Mouse (Mus musculus): ENCODE measurements around the gene Gli2. TPM values are rescaled to one million over a fixed set of nuclear protein-coding genes. Genes with fewer than 3 reads are reported as not detected.

The Gli2 gene
- 8.9 and 13.6 TPM in 2 replicates for polyA plus RNA-seq (2011; ENCODE audit: insufficient read length, low read depth, missing spikeins)

GRCm38 (mm10) chr1:119053402-119053841 lies at the start of gene Gli2:
TSS of gene Gli2 (minus strand) at chr1:119053619.
- TF ChIP-seq CTCF (IDR thresholded peaks at IDR 0.05; ENCODE audit: borderline replicate concordance, insufficient read depth, low read length): peak; percentile 83
- peak; percentile 68 for TF ChIP-seq POLR2A (IDR thresholded peaks at IDR 0.05; ENCODE audit: low read depth, low read length)
- peak within 1 kb of the TSS; percentile 62 for H3K27ac ChIP-seq (ENCODE audit: insufficient read depth, low read length)
- H3K4me3 ChIP-seq (ENCODE audit: insufficient read depth, low read length): peak within 1 kb of the TSS; percentile 56
- H3K4me1 ChIP-seq (ENCODE audit: control insufficient read depth, insufficient read depth, low read length): peaks cover 12% of the 10 kb centered on the region

GRCm38 (mm10) chr1:119097921-119098521 lies 44.6 kb upstream of the Gli2 start:
- Histone ChIP-seq H3K4me1 (ENCODE audit: control insufficient read depth, insufficient read depth, low read length) (no peaks in the 10 kb centered on the region), H3K4me3 (ENCODE audit: insufficient read depth, low read length) (no peak overlapping the region), H3K27ac (ENCODE audit: insufficient read depth, low read length) (no peak overlapping the region)
- TF ChIP-seq POLR2A (IDR thresholded peaks at IDR 0.05; ENCODE audit: low read depth, low read length): no peak
- no peak for TF ChIP-seq CTCF (IDR thresholded peaks at IDR 0.05; ENCODE audit: borderline replicate concordance, insufficient read depth, low read length)

- no peak overlapping the region for H3K4me3 ChIP-seq (ENCODE audit: insufficient read depth, low read length)
- peak; percentile 86 for TF ChIP-seq CTCF (IDR thresholded peaks at IDR 0.05; ENCODE audit: borderline replicate concordance, insufficient read depth, low read length)
- no peak for TF ChIP-seq POLR2A (IDR thresholded peaks at IDR 0.05; ENCODE audit: low read depth, low read length)
- H3K4me1 ChIP-seq (ENCODE audit: control insufficient read depth, insufficient read depth, low read length): no peaks in the 10 kb centered on the region
- no peak overlapping the region for H3K27ac ChIP-seq (ENCODE audit: insufficient read depth, low read length)
Measured at GRCm38 (mm10) chr1:119093739-119094138, 40.3 kb upstream of the Gli2 start.

GRCm38 (mm10) chr1:119089887-119090620 lies 36.6 kb upstream of the Gli2 start:
- Histone ChIP-seq H3K4me3 (ENCODE audit: insufficient read depth, low read length) (no peak overlapping the region), H3K4me1 (ENCODE audit: control insufficient read depth, insufficient read depth, low read length) (no peaks in the 10 kb centered on the region), H3K27ac (ENCODE audit: insufficient read depth, low read length) (no peak overlapping the region)
- TF ChIP-seq CTCF (IDR thresholded peaks at IDR 0.05; ENCODE audit: borderline replicate concordance, insufficient read depth, low read length) (no peak), POLR2A (IDR thresholded peaks at IDR 0.05; ENCODE audit: low read depth, low read length) (no peak)

GRCm38 (mm10) chr1:119087539-119087938 lies 34.1 kb upstream of the Gli2 start:
- Histone ChIP-seq H3K4me3 (ENCODE audit: insufficient read depth, low read length) (no peak overlapping the region), H3K4me1 (ENCODE audit: control insufficient read depth, insufficient read depth, low read length) (no peaks in the 10 kb centered on the region), H3K27ac (ENCODE audit: insufficient read depth, low read length) (no peak overlapping the region)
- TF ChIP-seq CTCF (IDR thresholded peaks at IDR 0.05; ENCODE audit: borderline replicate concordance, insufficient read depth, low read length) (peak; percentile 34; the same call in 1 of the 2 replicates), POLR2A (IDR thresholded peaks at IDR 0.05; ENCODE audit: low read depth, low read length) (no peak)

GRCm38 (mm10) chr1:119085771-119086170 lies 32.4 kb upstream of the Gli2 start:
- Histone ChIP-seq H3K4me3 (ENCODE audit: insufficient read depth, low read length) (no peak overlapping the region), H3K27ac (ENCODE audit: insufficient read depth, low read length) (no peak overlapping the region), H3K4me1 (ENCODE audit: control insufficient read depth, insufficient read depth, low read length) (no peaks in the 10 kb centered on the region)
- TF ChIP-seq CTCF (IDR thresholded peaks at IDR 0.05; ENCODE audit: borderline replicate concordance, insufficient read depth, low read length): no peak
- TF ChIP-seq POLR2A (IDR thresholded peaks at IDR 0.05; ENCODE audit: low read depth, low read length): no peak

- Histone ChIP-seq H3K4me3 (ENCODE audit: insufficient read depth, low read length) (no peak overlapping the region), H3K27ac (ENCODE audit: insufficient read depth, low read length) (no peak overlapping the region), H3K4me1 (ENCODE audit: control insufficient read depth, insufficient read depth, low read length) (no peaks in the 10 kb centered on the region)
- peak; percentile 52; the same call in 1 of the 2 replicates for TF ChIP-seq CTCF (IDR thresholded peaks at IDR 0.05; ENCODE audit: borderline replicate concordance, insufficient read depth, low read length)
- no peak for TF ChIP-seq POLR2A (IDR thresholded peaks at IDR 0.05; ENCODE audit: low read depth, low read length)
Measured at GRCm38 (mm10) chr1:119083468-119083921, 30.1 kb upstream of the Gli2 start.

GRCm38 (mm10) chr1:119082231-119082991 lies 29.0 kb upstream of the Gli2 start:
- Histone ChIP-seq H3K4me3 (ENCODE audit: insufficient read depth, low read length) (no peak overlapping the region), H3K4me1 (ENCODE audit: control insufficient read depth, insufficient read depth, low read length) (no peaks in the 10 kb centered on the region), H3K27ac (ENCODE audit: insufficient read depth, low read length) (no peak overlapping the region)
- TF ChIP-seq POLR2A (IDR thresholded peaks at IDR 0.05; ENCODE audit: low read depth, low read length) (no peak), CTCF (IDR thresholded peaks at IDR 0.05; ENCODE audit: borderline replicate concordance, insufficient read depth, low read length) (peak; percentile 62)

- Histone ChIP-seq H3K4me3 (ENCODE audit: insufficient read depth, low read length) (no peak overlapping the region), H3K27ac (ENCODE audit: insufficient read depth, low read length) (no peak overlapping the region), H3K4me1 (ENCODE audit: control insufficient read depth, insufficient read depth, low read length) (no peaks in the 10 kb centered on the region)
- no peak for TF ChIP-seq CTCF (IDR thresholded peaks at IDR 0.05; ENCODE audit: borderline replicate concordance, insufficient read depth, low read length)
- no peak for TF ChIP-seq POLR2A (IDR thresholded peaks at IDR 0.05; ENCODE audit: low read depth, low read length)
Measured at GRCm38 (mm10) chr1:119077933-119078332, 24.5 kb upstream of the Gli2 start.
